Mouse (Mus musculus): Measurements from ENCODE around the gene Calhm1.
"Not testable (repeated sequence)": the region's sequence is repeated elsewhere in the genome, so short reads cannot be mapped to it uniquely, and the experiment has no call there.

Calhm1 gene

DNA sequence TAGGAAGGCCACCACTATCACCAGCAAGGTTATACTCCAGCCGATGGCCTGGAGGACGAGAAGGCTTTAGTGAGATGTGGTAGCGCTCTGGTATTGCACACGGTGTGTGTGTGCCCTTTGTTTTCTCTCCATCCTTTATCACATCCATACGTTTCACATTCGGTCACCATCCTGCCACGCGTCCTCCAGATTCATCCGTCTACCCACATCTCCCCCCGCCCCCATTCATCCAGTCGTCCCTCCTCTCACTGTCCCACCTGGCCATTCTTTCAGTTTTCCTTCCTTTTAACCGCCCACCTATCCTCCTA lies 8.0 kb upstream of the Calhm1 start:
- DNase-seq (ENCODE audit: low spot score) = no peak

DNA sequence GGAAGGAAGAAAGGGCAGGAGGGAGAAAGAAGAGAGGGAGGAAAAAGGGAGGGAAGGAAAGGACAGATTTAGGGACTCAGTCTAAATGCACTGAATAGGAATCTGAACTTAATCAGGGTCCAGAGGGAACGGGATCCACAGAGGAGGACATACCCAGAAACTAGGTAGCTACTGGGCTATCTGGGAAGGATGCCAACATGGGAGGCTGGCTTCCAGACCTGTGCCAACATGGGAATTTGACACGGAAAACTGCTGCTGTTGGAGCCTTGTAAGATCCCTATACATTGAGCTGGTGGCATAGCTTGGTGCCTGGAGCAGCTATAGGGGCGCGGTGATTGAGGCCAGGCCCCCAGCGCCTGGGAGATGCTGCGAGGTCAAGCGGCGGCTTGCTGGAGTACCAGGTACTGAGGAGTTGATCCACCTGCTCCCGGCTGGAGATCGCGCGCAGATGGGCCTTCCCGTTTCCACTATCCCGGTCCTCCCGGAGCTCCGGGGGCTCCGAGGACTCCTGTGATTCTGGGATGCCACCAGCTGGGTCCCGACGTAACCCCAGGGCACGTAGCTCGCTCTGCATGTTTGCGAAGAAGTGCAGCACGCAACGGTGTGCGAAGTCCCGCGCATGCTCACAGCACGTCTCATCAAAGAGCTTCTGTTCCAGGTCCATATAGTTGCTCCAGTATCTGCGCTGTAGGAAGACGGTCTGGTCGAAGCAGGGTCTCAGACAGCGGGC lies 7.4 kb upstream of the Calhm1 start:
- peak; percentile 39 for DNase-seq (ENCODE audit: low spot score)

DNA sequence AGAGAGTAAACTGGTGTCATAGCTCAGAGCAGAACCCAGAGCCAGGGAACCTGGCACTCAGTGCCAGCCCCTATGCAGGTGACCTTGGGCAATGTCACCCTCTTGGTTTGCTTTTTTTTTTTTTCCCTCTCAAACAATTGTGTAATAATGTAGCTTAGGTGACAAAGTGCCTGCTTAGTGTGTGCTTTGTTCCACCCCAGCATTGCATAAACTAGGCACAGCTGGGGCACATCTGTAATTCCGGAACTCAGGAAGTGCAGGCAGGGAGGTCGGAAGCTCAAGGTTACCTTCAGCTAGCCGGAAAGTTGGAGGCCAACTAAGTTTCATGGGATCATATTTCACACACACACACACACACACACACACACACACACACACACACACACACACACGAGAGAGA lies 5.8 kb upstream of the Calhm1 start:
- no peak for DNase-seq (ENCODE audit: low spot score)

DNA sequence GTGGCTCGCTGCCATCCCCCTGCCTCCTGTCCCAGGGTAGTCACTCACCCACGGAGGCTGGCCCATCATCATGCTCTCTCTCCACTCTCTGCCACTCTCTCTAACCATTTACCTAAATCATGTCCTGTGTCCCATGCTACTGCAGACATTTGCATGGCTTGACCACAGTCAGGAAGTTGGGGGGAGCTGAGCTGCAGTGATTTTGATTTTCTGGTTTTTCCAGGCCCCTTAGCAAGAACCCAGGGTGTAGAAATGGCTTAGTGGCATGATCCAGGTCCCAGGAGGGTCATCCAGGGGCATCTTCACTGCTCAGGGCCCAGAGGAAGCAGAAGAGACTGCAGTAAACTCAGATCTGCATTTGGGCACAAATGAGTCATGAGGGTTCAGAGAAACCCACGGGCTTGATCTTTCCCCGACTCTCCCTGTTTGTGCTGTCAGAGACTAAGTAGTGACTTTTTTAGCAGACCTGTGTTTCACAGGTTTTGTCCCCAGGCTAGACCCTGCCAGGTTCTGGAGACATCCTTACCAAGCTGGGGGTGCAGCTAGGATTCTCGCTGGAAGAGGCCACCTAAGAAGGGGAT lies 4.3 kb upstream of the Calhm1 start:
- no peak for DNase-seq (ENCODE audit: low spot score)

DNA sequence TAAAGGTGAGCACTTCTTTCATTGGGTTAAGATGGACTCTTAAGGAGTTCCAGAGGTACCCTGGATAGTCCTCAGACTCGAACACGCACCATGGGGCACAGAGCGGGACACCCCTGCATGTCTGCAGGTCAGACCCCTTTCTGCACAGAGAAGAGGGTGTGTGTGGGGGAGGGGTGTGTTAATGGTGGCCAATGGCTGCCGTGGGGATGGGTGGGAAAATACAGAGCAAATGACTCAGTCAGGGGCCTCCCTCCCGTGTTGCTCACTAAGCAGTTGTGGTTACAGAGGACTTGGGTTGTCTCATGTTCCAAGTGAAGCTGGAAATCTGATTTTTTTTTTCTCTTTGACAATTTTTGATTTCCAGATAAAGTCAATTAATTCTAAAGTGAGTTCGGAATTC lies 1.6 kb downstream of the Calhm1 start:
- DNase-seq (ENCODE audit: low spot score) = no peak

DNA sequence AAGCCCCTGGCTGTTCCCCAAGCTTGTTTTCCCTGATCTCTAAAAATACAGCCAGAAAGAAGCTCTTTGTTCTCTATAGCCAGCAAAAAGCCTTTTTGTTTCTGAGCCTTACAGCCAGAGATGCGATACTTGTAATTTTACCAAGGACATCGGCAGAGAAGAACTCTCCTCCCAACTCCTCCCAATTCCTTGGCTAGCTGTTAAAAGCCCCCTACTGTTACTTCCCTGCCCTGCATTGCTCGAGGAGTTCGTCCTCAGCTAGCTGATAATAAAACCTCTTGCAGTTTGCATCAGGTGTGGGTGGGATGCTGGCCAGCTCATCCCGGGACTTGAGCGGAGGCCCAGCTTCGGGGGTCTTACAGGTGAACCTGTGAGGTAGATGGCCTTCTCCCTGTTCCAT lies 4.4 kb downstream of the Calhm1 start:
- not testable (repeated sequence) for DNase-seq (ENCODE audit: low spot score)

DNA sequence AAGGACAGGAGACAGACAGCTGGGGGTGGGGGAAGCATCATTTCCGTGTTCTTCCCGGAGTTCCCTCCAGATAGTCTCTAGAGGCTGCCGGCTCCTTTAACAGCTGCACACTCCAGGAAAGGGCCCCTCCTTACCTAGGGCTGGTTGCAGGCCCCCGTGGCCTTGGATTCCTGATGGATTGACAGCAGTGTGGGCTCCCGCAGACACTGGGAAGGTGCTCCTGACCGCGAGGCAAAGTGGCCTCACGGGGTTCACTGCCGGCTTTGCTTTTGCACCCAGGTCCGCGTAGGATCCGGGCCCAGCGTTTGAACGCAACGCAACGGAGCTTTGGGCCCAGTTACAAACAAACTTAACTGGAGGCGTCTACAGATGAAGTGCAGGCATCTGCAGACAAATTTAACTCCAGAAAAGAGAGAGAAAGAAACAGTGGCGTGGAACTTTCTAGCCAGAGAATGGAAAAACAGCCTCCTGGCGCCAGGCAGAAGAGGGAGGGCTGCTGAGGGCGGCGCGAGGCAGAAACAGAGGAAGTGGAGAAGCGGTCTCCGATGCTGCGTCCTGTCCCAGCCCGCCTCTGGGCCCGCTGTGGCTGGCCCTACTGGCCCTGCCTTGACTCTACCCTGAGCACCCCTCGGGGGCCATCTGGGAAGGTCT lies 6.2 kb downstream of the Calhm1 start, which contains the start of gene Calhm2:
Calhm2 (minus strand) TSS at position 524 of the 651 bp plus-strand sequence.
- DNase-seq (ENCODE audit: low spot score) = peak; percentile 28

DNA sequence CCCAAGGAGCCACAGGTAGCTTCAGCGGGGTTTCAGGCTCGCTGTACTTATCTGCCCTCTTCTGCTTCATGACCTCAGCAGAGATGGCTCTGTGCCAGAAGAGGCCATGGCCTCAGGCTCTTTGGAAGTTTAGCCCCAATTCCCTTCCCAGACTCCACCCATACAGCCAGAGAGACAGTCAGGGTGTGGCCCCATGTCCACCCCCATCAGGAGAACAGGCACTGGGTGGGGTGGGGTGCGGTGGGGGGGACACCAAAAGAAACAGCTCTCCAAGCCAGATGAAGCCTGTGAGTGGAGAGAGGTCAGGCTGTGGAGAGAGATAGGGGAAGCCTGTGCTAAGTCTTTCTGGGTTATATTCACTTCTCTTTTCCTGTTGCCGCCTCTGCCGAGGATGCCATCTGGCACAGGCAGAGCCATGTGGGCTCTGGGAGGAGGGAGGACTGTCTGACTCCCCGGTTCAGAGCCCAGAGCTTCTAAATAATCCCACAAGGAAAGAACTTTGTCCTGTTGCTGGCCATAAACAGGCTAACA lies 6.9 kb downstream of the Calhm1 start:
- DNase-seq (ENCODE audit: low spot score) = peak; percentile 37

DNA sequence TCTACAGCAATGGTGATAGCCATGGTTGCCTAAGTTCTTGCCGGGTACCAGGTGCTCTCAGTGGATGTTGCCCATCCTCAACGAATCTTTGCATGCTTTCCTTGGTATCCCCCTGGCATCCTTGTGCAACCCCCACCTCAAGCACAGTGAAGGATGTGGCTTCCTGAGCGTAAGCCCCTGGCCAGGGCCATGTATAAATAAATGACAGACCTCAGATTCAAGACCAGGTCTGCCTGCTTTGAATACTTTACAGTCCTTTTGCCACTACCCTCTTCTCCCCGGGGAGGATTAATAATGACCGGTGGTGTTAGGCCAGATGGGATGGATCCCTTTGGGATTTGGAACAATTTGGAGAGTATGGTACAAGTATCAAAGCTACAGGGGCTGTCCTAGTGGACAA lies 7.9 kb downstream of the Calhm1 start:
- no peak for DNase-seq (ENCODE audit: low spot score)

DNA sequence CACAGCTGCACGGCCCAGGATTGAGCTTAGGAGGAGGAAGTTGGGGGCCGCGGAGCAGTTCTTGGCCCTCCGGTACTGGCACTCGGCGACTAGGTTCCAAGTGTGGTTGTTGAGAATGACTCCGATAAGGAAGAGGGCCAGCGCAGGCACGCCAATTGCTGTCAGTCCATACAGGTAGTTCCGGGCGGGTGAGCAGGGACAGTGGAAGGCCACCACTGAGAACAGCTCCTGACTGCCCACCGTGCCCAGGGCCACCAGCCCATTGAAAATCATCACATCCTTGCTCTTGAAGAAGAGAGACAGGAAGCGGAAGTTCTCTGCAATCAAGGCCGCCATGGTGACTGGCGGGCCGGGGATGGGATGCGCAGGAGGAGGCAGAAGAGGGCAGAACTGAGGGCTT lies 8.5 kb downstream of the Calhm1 start:
- no peak for DNase-seq (ENCODE audit: low spot score)

DNA sequence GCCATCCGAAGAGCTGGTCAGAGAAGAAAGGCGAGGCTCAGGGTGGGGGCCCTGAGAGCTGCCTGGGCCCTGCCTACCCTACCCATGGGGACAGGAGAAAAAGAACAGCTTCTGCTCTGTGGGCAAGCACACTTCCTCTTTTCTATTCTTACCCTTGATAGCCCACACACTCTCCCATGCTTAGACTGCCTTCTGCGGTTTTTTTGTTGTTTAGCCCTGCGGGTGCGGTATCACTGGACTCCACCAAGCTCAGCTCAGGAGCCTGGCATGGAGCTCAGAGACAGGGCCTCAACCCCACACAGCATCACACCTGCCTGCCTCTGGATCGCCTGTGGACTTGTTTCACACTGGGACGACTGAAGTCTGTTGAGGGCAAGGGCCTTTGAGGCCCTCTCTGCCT lies 10.9 kb downstream of the Calhm1 start:
- DNase-seq (ENCODE audit: low spot score) = no peak

DNA sequence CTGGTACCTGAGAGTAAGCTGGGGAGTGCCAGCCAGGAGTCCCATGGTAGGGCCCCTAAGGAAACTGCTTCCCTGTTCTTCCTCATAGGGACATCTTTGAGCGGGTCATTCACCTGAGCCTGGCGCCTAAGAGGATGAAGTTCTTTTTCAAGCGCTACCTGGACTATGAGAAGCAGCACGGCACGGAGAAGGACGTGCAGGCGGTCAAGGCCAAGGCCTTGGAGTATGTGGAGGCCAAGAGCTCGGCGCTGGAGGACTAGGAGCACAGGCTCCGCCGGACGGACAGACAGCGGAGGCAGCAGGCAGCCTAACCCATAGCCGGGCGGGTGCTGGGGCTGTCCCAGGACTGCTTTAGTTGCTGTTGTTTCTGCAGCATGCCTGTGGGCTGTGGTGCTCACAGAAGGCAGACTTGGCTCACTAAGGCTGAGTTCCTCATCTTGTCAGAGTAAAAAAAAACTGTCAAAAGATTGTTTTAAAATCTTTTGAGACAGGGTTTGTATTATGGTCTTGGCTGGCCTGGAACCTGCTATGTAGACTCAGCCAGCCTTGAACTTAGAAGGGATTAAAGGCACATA lies 13.4 kb downstream of the Calhm1 start:
- DNase-seq (ENCODE audit: low spot score) = no peak

DNA sequence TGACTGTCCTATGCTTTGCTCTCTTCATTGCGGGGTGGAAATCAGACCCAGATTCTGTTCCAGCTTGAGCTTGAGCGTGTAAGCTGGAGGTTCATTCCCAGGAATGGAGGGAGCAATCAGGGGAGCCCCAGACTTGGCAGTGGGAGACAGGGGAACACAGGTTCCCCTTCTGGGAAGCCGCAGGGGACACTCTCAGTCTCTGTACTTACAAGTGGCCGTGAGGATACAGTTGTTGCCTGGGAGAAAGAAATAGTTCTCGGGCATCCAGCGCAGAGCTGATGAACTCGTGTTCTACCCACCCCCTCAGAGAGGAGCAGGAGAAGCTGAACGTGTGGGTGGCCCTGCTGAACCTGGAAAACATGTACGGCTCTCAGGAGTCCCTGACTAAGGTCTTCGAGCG lies 15.2 kb downstream of the Calhm1 start:
- DNase-seq (ENCODE audit: low spot score) = no peak

DNA sequence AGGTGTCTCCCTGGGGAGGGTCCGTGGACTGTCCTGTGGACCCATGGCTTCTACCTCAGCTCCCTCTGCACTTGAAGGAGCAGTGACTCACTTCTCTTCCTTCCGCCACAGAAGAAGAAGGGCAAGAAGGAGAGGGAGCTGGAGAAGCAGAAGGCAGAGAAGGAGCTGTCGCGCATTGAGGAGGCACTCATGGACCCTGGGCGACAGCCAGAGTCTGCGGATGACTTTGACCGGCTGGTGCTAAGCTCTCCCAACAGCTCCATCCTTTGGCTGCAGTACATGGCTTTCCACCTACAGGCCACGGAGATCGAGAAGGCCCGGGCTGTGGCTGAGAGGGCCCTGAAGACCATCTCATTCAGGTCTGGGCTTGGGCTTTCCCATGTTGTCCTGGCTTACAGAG lies 15.9 kb downstream of the Calhm1 start:
- no peak for DNase-seq (ENCODE audit: low spot score)

DNA sequence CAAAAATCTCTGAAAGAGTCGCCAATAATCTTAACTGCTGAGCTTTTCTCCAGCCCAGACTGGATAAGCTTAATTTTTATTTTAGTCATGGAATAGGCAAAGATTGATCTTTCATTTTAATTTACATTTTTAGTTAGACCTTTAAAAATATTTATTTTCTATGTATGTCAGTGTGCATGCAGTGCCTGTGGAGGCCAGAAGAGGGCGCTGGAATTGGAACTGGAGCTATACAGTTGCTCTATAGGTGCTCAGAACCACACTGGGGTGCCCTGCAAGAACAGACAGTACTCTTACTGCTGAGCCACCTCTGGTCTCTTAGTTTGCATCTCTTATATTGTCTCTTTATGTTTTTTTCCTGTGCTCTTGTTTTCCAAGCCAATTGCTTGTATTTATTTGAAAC lies 21.3 kb downstream of the Calhm1 start:
- peak; percentile 70 for DNase-seq (ENCODE audit: low spot score)

DNA sequence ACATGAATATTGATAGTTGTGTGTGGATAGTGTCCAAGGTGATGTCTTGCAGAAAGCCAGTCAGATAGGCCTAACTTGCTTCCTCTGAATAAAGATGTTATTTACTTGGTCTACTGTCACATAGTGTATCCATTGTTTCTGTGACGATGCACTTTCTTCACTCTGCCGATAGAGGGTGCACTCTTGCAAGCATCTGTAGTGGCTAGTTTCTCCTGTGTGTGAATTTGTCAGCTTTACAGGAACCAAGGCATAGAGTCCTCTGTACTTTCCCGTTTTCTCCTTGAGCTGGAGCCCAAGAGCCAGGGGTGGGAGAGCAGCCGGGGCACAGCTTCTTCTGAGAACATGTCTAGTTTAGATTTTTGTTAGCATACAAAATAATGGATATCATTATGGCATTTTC lies 23.0 kb downstream of the Calhm1 start:
- peak; percentile 81 for DNase-seq (ENCODE audit: low spot score)

DNA sequence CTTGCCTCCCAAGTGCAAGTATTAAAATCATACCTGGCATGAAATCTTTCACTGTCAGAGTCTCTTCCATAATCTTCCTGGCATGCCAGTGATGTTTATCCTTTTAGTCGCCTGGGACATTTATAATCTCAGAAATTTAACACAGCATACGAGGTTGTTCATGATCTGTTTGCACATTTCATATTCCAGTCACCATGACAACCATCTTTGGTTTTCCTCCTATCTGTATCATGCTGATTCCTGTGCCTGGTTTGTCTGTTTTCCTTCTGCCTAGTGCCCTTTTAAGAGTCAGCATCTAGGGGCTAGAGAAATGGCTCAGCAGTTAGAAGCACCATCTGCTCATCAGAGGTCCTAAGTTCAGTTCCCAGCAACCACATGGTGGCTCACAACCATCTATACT lies 25.4 kb downstream of the Calhm1 start:
- DNase-seq (ENCODE audit: low spot score) = no peak

DNA sequence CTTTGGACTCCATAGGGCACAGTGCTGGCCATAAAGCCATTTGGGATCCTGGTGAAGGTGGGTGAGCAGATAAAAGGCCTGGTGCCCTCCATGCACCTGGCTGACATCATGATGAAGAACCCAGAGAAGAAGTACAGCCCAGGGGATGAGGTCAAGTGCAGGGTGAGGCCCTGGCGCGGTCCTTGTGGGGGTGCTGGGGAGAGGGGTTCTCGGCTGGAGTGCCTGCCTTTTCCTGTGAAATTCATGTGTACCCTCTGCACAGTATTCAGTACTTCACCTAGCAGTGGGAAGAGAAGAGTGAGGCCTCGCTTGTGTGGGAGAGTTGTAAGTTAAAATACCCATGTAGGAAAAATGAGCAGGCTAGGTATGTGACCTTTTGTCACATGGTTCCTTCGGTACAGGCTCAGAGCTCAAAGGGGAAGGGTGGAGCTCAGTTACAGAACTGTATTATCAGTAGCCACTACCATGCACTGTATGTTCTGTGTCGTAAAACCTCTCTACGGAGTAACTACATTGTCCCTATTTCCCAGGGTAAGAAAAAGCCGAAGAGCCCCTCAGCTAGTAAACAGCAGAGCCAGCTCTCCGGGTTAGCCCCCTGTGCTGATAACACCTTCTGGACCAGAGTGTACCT lies 39.3 kb downstream of the Calhm1 start:
- DNase-seq (ENCODE audit: low spot score) = no peak

DNA sequence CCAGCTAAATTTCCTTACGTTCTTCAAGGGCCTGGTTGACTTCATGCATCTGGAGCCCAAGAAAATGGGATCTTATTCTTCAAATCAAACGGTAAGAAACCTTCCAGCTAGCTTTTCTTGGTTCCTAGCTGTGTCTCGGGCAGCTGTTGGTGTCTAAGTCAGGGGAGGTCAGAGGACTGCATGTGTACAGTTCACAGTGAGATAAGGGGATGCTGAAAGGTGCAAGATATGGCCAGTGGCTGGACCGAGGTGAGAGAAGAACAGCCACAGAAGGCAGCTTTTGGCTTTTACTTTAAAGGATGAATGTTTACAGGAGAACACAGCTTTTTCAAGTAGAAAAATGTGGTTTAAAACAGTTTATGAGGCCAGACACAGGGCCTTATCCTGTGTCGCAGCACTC lies 43.0 kb downstream of the Calhm1 start:
- DNase-seq (ENCODE audit: low spot score) = no peak

Data from retina, embryonic 14.5 days (tissue).